Mouse (Mus musculus) stomach, embryonic 16.5 days (tissue): Measurements from ENCODE around the gene Sp6. TPM values are rescaled to one million over a fixed set of nuclear protein-coding genes. Genes with fewer than 3 reads are reported as not detected.

ENCODE experiments used
- ATAC-seq: fragments of 200-750 bp; cut with Nextera tagmentation; 2 replicates; pipeline ENCODE4 v1.8.0; 2017; ENCODE audit warnings: moderate number of reproducible peaks, moderate TSS enrichment; ENCODE audit not compliant: insufficient read depth, low FRiP score
- H3K27ac ChIP-seq: fragments of 300-500 bp; sonication (generic); 2 replicates; pipeline ENCODE4 v1.5.1; 2014; ENCODE audit warnings: low read length
- H3K27me3 ChIP-seq: fragments of 300-500 bp; sonication (generic); 2 replicates; pipeline ENCODE4 v1.6.1; 2014; ENCODE audit warnings: low read length, control low read depth, mixed read lengths; ENCODE audit not compliant: control insufficient read depth, insufficient read depth
- H3K36me3 ChIP-seq: fragments of 300-500 bp; sonication (generic); 2 replicates; pipeline ENCODE4 v1.6.1; 2014; ENCODE audit warnings: low read length; ENCODE audit not compliant: control insufficient read depth, insufficient read depth
- H3K4me1 ChIP-seq: fragments of 300-500 bp; sonication (generic); 2 replicates; pipeline ENCODE4 v1.6.1; 2014; ENCODE audit warnings: low read length, control low read depth, mixed read lengths; ENCODE audit not compliant: control insufficient read depth, insufficient read depth
- H3K4me2 ChIP-seq: fragments of 300-500 bp; sonication (generic); 2 replicates; pipeline ENCODE4 v1.6.1; 2014; ENCODE audit warnings: low read depth, low read length, mixed read lengths
- H3K4me3 ChIP-seq: fragments of 300-500 bp; sonication (generic); replicated peaks from 2 replicates; pipeline ENCODE4 v1.5.1; 2014; ENCODE audit warnings: mild to moderate bottlenecking, low read length
- H3K9ac ChIP-seq: fragments of 300-500 bp; sonication (generic); 2 replicates; pipeline ENCODE4 v1.6.1; 2014; ENCODE audit warnings: low read length
- H3K9me3 ChIP-seq: fragments of 300-500 bp; sonication (generic); replicated peaks from 2 replicates; pipeline ENCODE4 v1.6.1; 2016; ENCODE audit warnings: low read length, control low read depth; ENCODE audit not compliant: control insufficient read depth
- WGBS: fragments of 180-500 bp; shearing (Covaris S2); extraction: QIAGEN DNeasy Blood & Tissue Kit; methylation state at CpG from one replicate; pipeline ENCODE4 v1.1.7; 2014; 5-methylcytosine and 5-hydroxymethylcytosine counted together
- polyA plus RNA-seq: library from polyadenylated mRNA; unstranded; fragments of >200 nt; fragmentation: Nextera tagmentation; extraction: Ambion mirVana; gene quantifications from 2 replicates; pipeline ENCODE4 v1.2.1, GENCODE M21; 2015

Sp6 gene
- polyA plus RNA-seq, 1 experiment from 2014 or later: 6.1 TPM

DNA sequence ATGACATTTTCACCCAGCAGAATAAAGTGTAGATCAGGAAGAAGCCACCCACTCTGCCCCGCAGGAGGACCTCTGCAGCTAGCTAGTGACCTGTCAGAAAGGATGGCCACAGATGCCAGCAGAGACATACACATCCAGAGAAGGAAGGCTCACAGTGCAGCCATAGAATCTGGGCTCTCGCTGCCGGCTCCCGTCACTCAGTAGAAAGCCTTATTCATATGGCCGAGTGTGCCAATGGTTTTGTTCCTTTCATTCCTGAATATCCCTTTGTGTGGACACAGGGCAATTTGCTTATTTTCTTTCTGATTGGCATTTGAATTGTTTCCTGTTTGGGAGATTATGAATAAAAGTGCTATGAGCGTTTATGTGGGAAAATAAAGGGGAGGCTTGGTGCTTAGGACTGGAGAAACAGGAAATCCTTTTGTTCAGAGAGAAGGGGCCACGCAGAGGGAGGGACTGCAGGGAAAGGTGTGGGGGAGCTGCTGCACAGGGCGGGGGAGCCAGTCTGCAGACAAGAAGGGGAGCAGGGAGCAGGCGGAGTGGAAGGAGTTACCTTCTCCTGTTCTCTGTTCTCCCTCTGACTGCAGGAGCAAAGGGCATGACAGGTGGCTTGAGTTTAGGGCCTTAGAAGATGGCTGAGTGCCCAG is 50.2 kb downstream of the Sp6 start:
- WGBS: 50% methylated on average over 9 of the region's 9 CpGs
- ATAC-seq: no peak

GRCm38 (mm10) chr11:97063921-97064295 is 50.7 kb downstream of the Sp6 start:
- Histone ChIP-seq H3K27me3 (no peaks in the 10 kb centered on the region), H3K4me2 (no peak overlapping the region), H3K36me3 (peaks cover 5% of the 10 kb centered on the region; the same call in 1 of the 2 replicates), H3K4me3 (no peak overlapping the region), H3K9me3 (no peaks in the 10 kb centered on the region), H3K9ac (no peak overlapping the region), H3K4me1 (no peaks in the 10 kb centered on the region), H3K27ac (0 out of 2 replicates have a peak overlapping the region, but pooled peaks have one; percentile 27)
- 82% methylated on average over 3 of the region's 3 CpGs for whole genome bisulfite sequencing
- ATAC-seq: no peak

More for the DNA sequence above, 50.2 kb downstream of the Sp6 start:
- Histone ChIP-seq H3K9me3 (no peaks in the 10 kb centered on the region), H3K4me2 (no peak overlapping the region), H3K27ac (0 out of 2 replicates have a peak overlapping the region, but pooled peaks have one; percentile 27), H3K4me3 (no peak overlapping the region), H3K9ac (no peak overlapping the region), H3K4me1 (no peaks in the 10 kb centered on the region), H3K27me3 (no peaks in the 10 kb centered on the region), H3K36me3 (peaks cover 5% of the 10 kb centered on the region; the same call in 1 of the 2 replicates)

GRCm38 (mm10) chr11:97065538-97066295 is 52.5 kb downstream of the Sp6 start:
- H3K36me3 ChIP-seq: peaks cover 5% of the 10 kb centered on the region; the same call in 1 of the 2 replicates
- no peaks in the 10 kb centered on the region for H3K27me3 ChIP-seq
- WGBS: 80% methylated on average over 12 of the region's 12 CpGs
- H3K27ac ChIP-seq: no peak overlapping the region
- no peaks in the 10 kb centered on the region for H3K4me1 ChIP-seq
- H3K9ac ChIP-seq: no peak overlapping the region
- ATAC-seq: no peak
- no peak overlapping the region for H3K4me3 ChIP-seq
- no peaks in the 10 kb centered on the region for H3K9me3 ChIP-seq
- no peak overlapping the region for H3K4me2 ChIP-seq

DNA sequence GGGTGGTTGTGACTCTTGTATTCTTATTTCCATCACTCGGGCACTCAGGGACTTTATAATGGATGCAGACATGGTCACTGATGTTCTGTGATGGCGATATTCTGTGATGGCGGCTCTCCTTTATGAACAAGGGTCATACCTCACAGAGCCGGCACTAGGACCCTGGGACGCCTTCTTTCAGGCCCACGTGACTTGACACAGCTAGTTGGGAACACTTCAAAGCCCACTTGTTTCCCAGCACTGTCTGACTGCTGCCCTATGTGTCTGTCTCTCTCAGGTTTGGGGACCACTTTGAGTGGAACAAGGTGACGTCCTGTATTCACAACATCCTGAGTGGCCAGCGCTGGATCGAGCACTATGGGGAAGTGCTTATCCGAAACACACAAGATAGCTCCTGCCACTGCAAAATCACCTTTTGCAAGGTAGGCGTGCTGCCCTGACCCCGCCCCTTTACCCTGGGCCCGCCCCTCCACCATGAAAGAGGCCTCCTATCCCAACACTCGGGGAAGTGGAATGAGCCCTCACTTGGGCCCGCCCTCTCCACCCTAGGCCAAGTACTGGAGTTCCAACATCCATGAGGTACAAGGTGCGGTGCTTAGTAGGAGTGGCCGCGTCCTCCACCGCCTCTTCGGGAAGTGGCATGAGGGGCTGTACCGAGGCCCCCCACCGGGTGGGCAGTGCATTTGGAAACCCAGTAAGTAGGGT is 53.6 kb downstream of the Sp6 start:
- no peaks in the 10 kb centered on the region; the same call in 1 of the 2 replicates for H3K36me3 ChIP-seq
- WGBS: 54% methylated on average over 22 of the region's 22 CpGs
- no peak overlapping the region for H3K9ac ChIP-seq
- ATAC-seq: no peak
- H3K4me2 ChIP-seq: no peak overlapping the region
- no peaks in the 10 kb centered on the region for H3K4me1 ChIP-seq
- no peaks in the 10 kb centered on the region for H3K9me3 ChIP-seq
- H3K27ac ChIP-seq: no peak overlapping the region
- no peak overlapping the region for H3K4me3 ChIP-seq
- no peaks in the 10 kb centered on the region for H3K27me3 ChIP-seq

- H3K4me1 ChIP-seq: no peaks in the 10 kb centered on the region
- H3K27ac ChIP-seq: no peak overlapping the region
- no peaks in the 10 kb centered on the region for H3K9me3 ChIP-seq
- H3K4me2 ChIP-seq: no peak overlapping the region
- H3K9ac ChIP-seq: no peak overlapping the region
- no peak for ATAC-seq
- H3K36me3 ChIP-seq: no peaks in the 10 kb centered on the region; the same call in 1 of the 2 replicates
- 77% methylated on average over 1 of the region's 1 CpGs for WGBS
- no peak overlapping the region for H3K4me3 ChIP-seq
- no peaks in the 10 kb centered on the region for H3K27me3 ChIP-seq
These were observed 56.1 kb downstream of the Sp6 start for GRCm38 (mm10) chr11:97069333-97069732.

DNA sequence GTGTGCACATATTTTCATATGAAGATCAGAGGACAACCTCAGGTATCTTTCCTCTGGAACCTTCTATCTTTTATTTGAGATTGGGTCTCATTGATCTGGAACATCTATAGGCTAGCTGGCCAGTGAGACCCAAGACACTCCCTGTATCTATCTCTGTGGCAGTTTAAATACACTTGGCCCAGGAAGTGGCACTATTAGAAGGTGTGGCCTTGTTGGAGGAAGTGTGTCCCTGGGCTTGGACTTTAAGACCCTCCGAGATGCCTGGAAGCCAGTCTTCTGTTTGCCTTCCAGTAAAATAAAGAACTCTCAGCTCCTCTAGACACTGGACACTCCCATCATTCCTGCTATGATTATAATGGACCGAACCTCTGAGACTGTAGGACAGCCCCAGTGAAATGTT is 56.6 kb downstream of the Sp6 start:
- no peaks in the 10 kb centered on the region for H3K27me3 ChIP-seq
- WGBS: 68% methylated on average over 2 of the region's 2 CpGs
- H3K9me3 ChIP-seq: no peaks in the 10 kb centered on the region
- no peaks in the 10 kb centered on the region for H3K4me1 ChIP-seq
- H3K9ac ChIP-seq: no peak overlapping the region
- H3K4me3 ChIP-seq: no peak overlapping the region
- ATAC-seq: no peak
- no peaks in the 10 kb centered on the region; the same call in 1 of the 2 replicates for H3K36me3 ChIP-seq
- H3K4me2 ChIP-seq: no peak overlapping the region
- no peak overlapping the region for H3K27ac ChIP-seq

DNA sequence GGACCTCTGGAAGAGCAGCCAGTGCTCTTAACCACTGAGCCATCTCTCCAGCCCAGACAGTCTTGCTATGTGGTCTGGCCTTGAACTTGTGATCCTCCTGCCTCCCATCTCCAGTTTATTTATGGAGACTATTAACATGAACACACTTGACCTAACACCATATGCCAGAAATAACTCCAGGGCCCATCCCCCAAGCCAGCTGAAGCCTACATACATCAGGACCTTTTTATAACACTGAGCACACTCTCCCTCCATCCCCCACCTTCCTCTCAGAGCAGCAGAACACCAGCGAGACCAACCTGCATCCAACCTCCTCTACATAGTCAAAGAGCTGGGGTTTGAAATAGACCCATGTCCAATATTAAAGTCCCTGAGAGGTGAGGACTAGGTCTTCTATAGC is 57.9 kb downstream of the Sp6 start:
- Histone ChIP-seq H3K4me2 (no peak overlapping the region), H3K27me3 (no peaks in the 10 kb centered on the region), H3K9me3 (no peaks in the 10 kb centered on the region), H3K36me3 (no peaks in the 10 kb centered on the region; the same call in 1 of the 2 replicates), H3K4me1 (no peaks in the 10 kb centered on the region), H3K27ac (no peak overlapping the region), H3K9ac (no peak overlapping the region), H3K4me3 (no peak overlapping the region)
- no peak for ATAC-seq
- 59% methylated on average over 1 of the region's 1 CpGs for WGBS

GRCm38 (mm10) chr11:97072533-97072932 is 59.3 kb downstream of the Sp6 start:
- ATAC-seq: no peak
- Histone ChIP-seq H3K9ac (no peak overlapping the region), H3K27ac (no peak overlapping the region), H3K4me2 (no peak overlapping the region), H3K9me3 (no peaks in the 10 kb centered on the region), H3K36me3 (no peaks in the 10 kb centered on the region), H3K4me3 (no peak overlapping the region), H3K27me3 (no peaks in the 10 kb centered on the region), H3K4me1 (no peaks in the 10 kb centered on the region)
- WGBS: 25% methylated on average over 3 of the region's 3 CpGs

- ATAC-seq: no peak
- Histone ChIP-seq H3K27ac (no peak overlapping the region), H3K4me2 (no peak overlapping the region), H3K4me1 (no peaks in the 10 kb centered on the region), H3K27me3 (no peaks in the 10 kb centered on the region), H3K9ac (no peak overlapping the region), H3K9me3 (no peaks in the 10 kb centered on the region), H3K4me3 (no peak overlapping the region), H3K36me3 (no peaks in the 10 kb centered on the region)
- WGBS: 61% methylated on average over 8 of the region's 8 CpGs
These were observed 61.0 kb downstream of the Sp6 start for GRCm38 (mm10) chr11:97074235-97074634.
